In the genomic region with DNA sequence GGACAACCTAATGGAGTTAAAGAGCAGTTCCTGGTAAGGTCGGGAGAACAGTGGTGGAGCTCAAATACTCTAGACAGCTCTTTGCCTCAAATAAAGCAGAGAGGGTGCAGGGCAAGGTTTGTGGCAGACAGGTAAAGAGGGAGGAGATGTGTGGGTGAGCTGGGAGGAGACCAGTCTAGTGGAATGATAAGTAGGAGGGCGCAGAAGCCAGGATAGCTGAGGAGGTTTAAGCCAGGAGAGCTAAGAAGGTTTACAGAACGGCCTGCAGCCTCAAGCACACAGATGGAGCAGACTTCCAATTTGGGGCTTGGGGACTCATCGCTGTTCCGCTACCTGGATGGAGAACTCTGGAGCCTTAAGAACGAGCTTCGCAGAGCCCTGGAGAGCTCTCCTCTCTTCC, we compare ENCODE assay signal across 15 mouse cellular contexts. TPM values are rescaled to one million over a fixed set of nuclear protein-coding genes. Genes with fewer than 3 reads are reported as not detected.
"Had no signal": no experiment of that assay in that cellular context is flagged by ENCODE, and none has a peak within 500 bp of the region (broad histone marks: within the 10 kb centered on the region; RNA-seq: fewer than 3 reads in every experiment).

A gene (plus strand): TSS at position 301 of the 400 bp plus-strand sequence.

- DNase-seq: kidney, adult 18-20 months; kidney, postnatal 10 days; kidney, postnatal 4 days; left cerebral cortex, postnatal 4 days; midbrain, embryonic 14.5 days; thymus, adult 18-20 months; thymus, postnatal 14 days had no signal

- H3K36me3 ChIP-seq: limb, embryonic 13.5 days; liver, embryonic 15.5 days; lung, embryonic 15.5 days; neural tube, embryonic 12.5 days had no signal

- H3K27ac ChIP-seq: layer of hippocampus, adult 2 months; limb, embryonic 13.5 days; liver, embryonic 15.5 days; lung, embryonic 15.5 days; neural tube, embryonic 12.5 days had no signal

- H3K9me3 ChIP-seq: limb, embryonic 13.5 days; liver, embryonic 15.5 days; lung, embryonic 15.5 days; neural tube, embryonic 12.5 days had no signal

- H3K4me2 ChIP-seq: limb, embryonic 13.5 days; liver, embryonic 15.5 days; lung, embryonic 15.5 days; neural tube, embryonic 12.5 days had no signal

- H3K4me3 ChIP-seq: layer of hippocampus, adult 2 months; limb, embryonic 13.5 days; liver, embryonic 15.5 days; lung, embryonic 15.5 days; neural tube, embryonic 12.5 days had no signal

- H3K9ac ChIP-seq: limb, embryonic 13.5 days; liver, embryonic 15.5 days; lung, embryonic 15.5 days; neural tube, embryonic 12.5 days had no signal

- H3K4me1 ChIP-seq: limb, embryonic 13.5 days; liver, embryonic 15.5 days; lung, embryonic 15.5 days; neural tube, embryonic 12.5 days had no signal

RNA-seq across cellular contexts. Expression of the gene that starts here (rescaled TPM):
- total RNA-seq: layer of hippocampus, adult 2 months; left cerebral cortex, postnatal 4 days; liver, adult 2 months; megakaryocyte progenitor cell, adult 5-6 weeks; monocyte, adult 5-6 weeks had no signal
- polyA plus RNA-seq: liver, adult 2 months; liver, embryonic 15.5 days; neural tube, embryonic 12.5 days had no signal
